Mouse (Mus musculus) liver, embryonic 13.5 days (tissue): ENCODE measurements around the gene Gm20458. TPM values are rescaled to one million over a fixed set of nuclear protein-coding genes. Genes with fewer than 3 reads are reported as not detected.
A peak's percentile ranks its signal among the peaks of the same experiment; 100 is the strongest.

Experiments
- ATAC-seq: fragments of 200-750 bp; cut with Nextera tagmentation; 2 replicates; pipeline ENCODE4 v1.8.0; 2017; ENCODE audit warnings: low read depth, mild to moderate bottlenecking, moderate number of reproducible peaks, moderate library complexity
- DNase-seq: peaks from one replicate; pipeline ENCODE4 v3.0.0; 2022
- H3K27ac ChIP-seq: fragments of 300-500 bp; sonication (generic); 2 replicates; pipeline ENCODE4 v1.5.1; 2015; ENCODE audit warnings: moderate library complexity, mild to moderate bottlenecking, inconsistent platforms
- H3K27me3 ChIP-seq: fragments of 300-500 bp; sonication (generic); 2 replicates; pipeline ENCODE4 v1.6.1; 2015; ENCODE audit warnings: mild to moderate bottlenecking, inconsistent platforms
- H3K36me3 ChIP-seq: fragments of 300-500 bp; sonication (generic); 2 replicates; pipeline ENCODE4 v1.6.1; 2015; ENCODE audit warnings: mild to moderate bottlenecking, inconsistent platforms
- H3K4me1 ChIP-seq: fragments of 300-500 bp; sonication (generic); replicated peaks from 2 replicates; pipeline ENCODE4 v1.6.1; 2015; ENCODE audit warnings: inconsistent platforms
- H3K4me2 ChIP-seq: fragments of 300-500 bp; sonication (generic); 2 replicates; pipeline ENCODE4 v1.6.1; 2015; ENCODE audit warnings: inconsistent platforms, mild to moderate bottlenecking, moderate library complexity
- H3K4me3 ChIP-seq: fragments of 300-500 bp; sonication (generic); replicated peaks from 2 replicates; pipeline ENCODE4 v1.5.1; 2015; ENCODE audit warnings: mild to moderate bottlenecking, inconsistent platforms
- H3K9ac ChIP-seq: fragments of 300-500 bp; sonication (generic); 2 replicates; pipeline ENCODE4 v1.6.1; 2015; ENCODE audit warnings: mild to moderate bottlenecking, inconsistent platforms
- H3K9me3 ChIP-seq: fragments of 300-500 bp; sonication (generic); replicated peaks from 2 replicates; pipeline ENCODE4 v1.6.1; 2016; ENCODE audit warnings: inconsistent platforms
- WGBS: fragments of 180-500 bp; shearing (Covaris S2); methylation state at CpG from one replicate; pipeline ENCODE4 v1.1.7; 2015; ENCODE audit not compliant: insufficient replicate concordance; 5-methylcytosine and 5-hydroxymethylcytosine counted together
- polyA plus RNA-seq: library from polyadenylated mRNA; unstranded; fragments of >200 nt; fragmentation: Nextera tagmentation; extraction: Ambion mirVana; gene quantifications from 2 replicates; pipeline ENCODE4 v1.2.1, GENCODE M21; 2015

Gene Gm20458
- polyA plus RNA-seq, 1 experiment from 2014 or later = 5.7 TPM

DNA sequence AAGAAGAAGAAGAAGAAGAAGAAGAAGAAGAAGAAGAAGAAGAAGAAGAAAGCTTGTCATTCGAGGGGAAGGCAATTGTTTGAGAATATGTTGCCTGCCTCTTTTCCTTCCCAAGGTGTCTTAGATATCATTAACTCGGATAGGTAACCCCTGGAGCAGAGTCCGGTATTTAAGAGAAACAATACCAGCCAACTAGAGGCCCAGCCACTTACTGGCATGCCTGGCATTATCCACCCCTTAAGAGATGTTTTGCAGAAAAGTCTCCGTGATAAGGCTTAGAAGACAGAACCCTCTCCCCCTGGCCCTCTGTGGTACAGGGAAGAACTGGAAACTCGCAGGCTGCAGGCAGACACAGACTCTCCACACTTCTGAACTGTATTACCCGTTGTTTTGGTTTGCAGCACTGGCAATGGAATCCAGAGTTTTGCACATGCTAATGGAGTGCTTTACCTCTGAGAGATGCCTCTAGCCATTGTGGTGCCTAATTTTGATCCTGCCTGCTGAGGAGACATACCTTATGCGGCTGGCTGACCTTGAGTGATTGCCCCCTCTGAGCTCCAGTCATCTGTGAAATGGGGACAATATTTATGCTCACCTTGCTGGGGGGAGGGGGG lies 6.8 kb upstream of the Gm20458 start:
- Histone ChIP-seq H3K27ac (no peak overlapping the region), H3K9ac (no peak overlapping the region), H3K9me3 (no peaks in the 10 kb centered on the region), H3K36me3 (no peaks in the 10 kb centered on the region), H3K4me1 (peaks cover 24% of the 10 kb centered on the region; the same call in 1 of the 2 replicates), H3K4me2 (no peak overlapping the region), H3K27me3 (0 out of 2 replicates have a peak, but pooled peaks cover 3% of the 10 kb centered on the region), H3K4me3 (no peak overlapping the region)
- no peak for ATAC-seq
- DNase-seq = no peak
- WGBS = 49% methylated on average over 7 of the region's 7 CpGs

DNA sequence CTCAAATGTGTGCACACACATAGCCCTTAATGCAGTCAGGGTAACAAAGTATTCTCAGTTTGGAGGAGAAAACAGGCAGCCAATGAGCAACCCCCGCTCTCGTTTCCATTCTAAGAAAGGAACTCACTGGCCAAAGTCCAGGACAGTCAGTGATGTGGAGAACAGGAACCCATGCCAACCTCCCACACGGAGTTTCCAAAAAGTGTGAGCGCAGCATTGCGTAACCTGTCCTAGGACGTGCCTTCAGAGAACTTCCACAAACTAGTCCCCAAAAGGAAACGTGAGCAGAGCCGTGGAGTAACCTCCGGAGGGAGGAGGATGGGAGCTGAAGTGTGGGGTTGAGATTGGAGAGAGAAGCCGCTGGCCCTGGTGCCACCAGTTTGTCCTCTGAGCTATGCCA lies 5.9 kb upstream of the Gm20458 start:
- H3K4me2 ChIP-seq = no peak overlapping the region
- no peaks in the 10 kb centered on the region for H3K36me3 ChIP-seq
- no peak for DNase-seq
- ATAC-seq = no peak
- H3K27me3 ChIP-seq = 0 out of 2 replicates have a peak, but pooled peaks cover 3% of the 10 kb centered on the region
- H3K4me1 ChIP-seq = peaks cover 24% of the 10 kb centered on the region; the same call in 1 of the 2 replicates
- 48% methylated on average over 10 of the region's 10 CpGs for WGBS
- H3K9me3 ChIP-seq = no peaks in the 10 kb centered on the region
- H3K27ac ChIP-seq = no peak overlapping the region; the same call in 1 of the 2 replicates
- H3K9ac ChIP-seq = no peak overlapping the region
- H3K4me3 ChIP-seq = no peak overlapping the region

DNA sequence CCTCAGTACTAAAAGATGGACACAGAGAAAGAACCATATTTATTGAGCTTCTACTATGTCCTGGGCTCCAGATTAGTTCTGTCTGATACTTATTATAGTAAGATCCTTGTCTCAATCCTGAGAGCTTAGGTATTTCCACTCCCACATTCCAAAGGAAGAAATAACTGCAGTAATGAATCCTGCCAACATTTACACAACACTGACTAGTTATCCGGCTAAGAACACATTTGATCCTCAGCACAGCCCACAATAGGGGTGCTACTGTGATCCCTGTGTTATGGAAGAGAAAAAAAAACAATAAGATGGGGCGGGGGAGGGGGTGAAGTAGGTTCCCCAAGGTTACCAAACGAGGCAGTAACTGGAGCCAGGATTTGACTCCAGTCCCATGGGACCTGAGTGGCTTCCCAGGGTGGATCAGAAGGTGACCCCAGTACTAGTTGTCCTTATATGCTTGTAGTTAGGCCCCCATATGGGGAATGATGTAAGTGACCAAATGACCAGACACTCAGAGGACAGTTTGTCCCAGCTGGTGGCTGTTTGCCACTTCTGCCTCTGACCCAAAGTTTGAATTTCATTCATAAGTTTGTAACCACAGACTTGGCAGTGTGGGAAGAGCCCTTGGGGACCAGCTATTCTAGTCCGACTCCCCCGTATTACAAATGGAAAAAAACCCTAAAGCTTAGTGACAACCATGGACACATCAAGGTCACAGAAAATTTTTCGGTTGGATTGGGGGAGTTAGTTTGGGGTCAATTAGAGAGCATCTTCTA lies 5.2 kb upstream of the Gm20458 start:
- no peak overlapping the region for H3K4me3 ChIP-seq
- 52% methylated on average over 6 of the region's 6 CpGs for WGBS
- H3K27ac ChIP-seq = no peak overlapping the region
- 0 out of 2 replicates have a peak, but pooled peaks cover 3% of the 10 kb centered on the region for H3K27me3 ChIP-seq
- ATAC-seq (no peak), DNase-seq (no peak)
- H3K9ac ChIP-seq = no peak overlapping the region
- peaks cover 24% of the 10 kb centered on the region; the same call in 1 of the 2 replicates for H3K4me1 ChIP-seq
- no peak overlapping the region for H3K4me2 ChIP-seq
- no peaks in the 10 kb centered on the region for H3K36me3 ChIP-seq
- H3K9me3 ChIP-seq = no peaks in the 10 kb centered on the region

DNA sequence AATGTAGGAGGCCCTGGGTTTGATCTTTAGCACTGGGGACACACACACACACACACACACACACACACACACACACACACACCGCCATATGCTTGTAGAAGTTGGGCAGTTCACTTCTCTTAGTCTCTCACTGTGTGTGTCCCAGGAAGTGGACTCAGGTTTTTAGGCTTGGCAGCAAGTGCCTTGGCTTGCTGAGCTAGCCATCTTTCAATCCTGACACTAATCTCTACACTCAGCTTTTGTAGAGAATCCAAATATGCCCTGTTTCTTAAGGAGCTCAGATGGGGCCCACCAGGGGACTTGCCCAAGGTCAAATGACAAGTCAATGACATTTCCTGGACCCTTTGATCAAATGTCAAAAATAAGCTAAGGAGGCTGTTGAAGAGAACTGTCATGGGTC lies 4.4 kb upstream of the Gm20458 start:
- 55% methylated on average over 1 of the region's 1 CpGs for WGBS
- no peaks in the 10 kb centered on the region for H3K9me3 ChIP-seq
- peak overlapping the region; percentile 29 for H3K4me2 ChIP-seq
- no peak overlapping the region for H3K9ac ChIP-seq
- no peak for DNase-seq
- peaks cover 24% of the 10 kb centered on the region; the same call in 1 of the 2 replicates for H3K4me1 ChIP-seq
- ATAC-seq = no peak
- no peak overlapping the region for H3K4me3 ChIP-seq
- H3K36me3 ChIP-seq = no peaks in the 10 kb centered on the region
- H3K27me3 ChIP-seq = 0 out of 2 replicates have a peak, but pooled peaks cover 3% of the 10 kb centered on the region
- peak overlapping the region; percentile 63 for H3K27ac ChIP-seq

DNA sequence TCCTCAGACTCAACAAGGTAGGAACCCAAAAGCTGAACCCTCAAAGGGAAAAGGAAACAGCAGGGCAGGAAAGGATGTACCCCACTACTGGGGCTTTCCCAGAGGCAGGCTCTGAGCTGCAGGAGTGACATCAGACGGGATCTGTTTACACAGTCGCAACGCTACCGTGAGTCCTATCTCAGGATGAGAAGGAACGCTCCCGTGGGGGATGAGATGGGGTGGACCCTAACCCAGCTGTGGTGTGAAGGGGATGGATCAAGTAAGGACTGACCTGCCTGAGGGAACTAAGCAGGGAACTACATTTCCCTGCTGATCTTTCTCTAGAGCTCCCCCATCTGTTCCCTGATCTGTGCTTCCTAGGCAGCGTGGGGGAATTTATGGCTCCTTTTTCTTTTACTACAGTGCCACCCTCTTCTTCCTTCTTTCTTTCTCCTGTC lies 3.9 kb upstream of the Gm20458 start, which contains the start of gene Sys1:
Sys1 (plus strand) TSS at position 101 of the 437 bp plus-strand sequence.
- no peak within 1 kb of the TSS for H3K4me3 ChIP-seq
- 7% methylated on average over 7 of the region's 7 CpGs for WGBS
- ATAC-seq = no peak
- no peaks in the 10 kb centered on the region for H3K9me3 ChIP-seq
- H3K9ac ChIP-seq = no peak within 1 kb of the TSS
- peak within 1 kb of the TSS; percentile 29 for H3K4me2 ChIP-seq
- DNase-seq = no peak
- H3K4me1 ChIP-seq = peaks cover 28% of the 10 kb centered on the region
- 0 out of 2 replicates have a peak, but pooled peaks cover 3% of the 10 kb centered on the region for H3K27me3 ChIP-seq
- no peaks in the 10 kb centered on the region for H3K36me3 ChIP-seq
- peak within 1 kb of the TSS; percentile 63 for H3K27ac ChIP-seq

DNA sequence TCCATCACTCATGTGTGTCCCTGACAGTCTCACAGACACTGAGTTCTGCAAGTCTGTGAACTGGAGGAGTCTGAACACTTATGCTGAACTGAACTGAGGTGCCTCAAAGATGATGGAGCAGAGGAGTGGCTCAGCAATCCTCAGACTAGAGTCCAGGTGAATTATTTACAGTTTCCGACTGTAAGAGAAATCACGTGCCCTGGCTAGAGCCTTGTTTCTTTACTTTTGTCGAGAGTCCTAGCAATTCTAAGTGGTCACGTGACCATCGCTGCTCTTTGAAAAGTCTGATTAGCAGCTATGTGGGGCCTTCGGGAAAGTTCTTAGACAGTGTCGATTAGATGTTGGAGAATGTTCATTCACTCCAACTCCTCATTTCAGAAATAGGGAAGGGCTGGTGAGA lies 2.8 kb upstream of the Gm20458 start:
- Histone ChIP-seq H3K4me3 (no peak overlapping the region), H3K4me2 (no peak overlapping the region), H3K9ac (no peak overlapping the region), H3K4me1 (peaks cover 39% of the 10 kb centered on the region), H3K9me3 (no peaks in the 10 kb centered on the region), H3K27me3 (no peaks in the 10 kb centered on the region), H3K36me3 (0 out of 2 replicates have a peak, but pooled peaks cover under 1% of the 10 kb centered on the region), H3K27ac (peak overlapping the region; percentile 63)
- no peak for DNase-seq
- ATAC-seq = no peak
- WGBS = 48% methylated on average over 7 of the region's 7 CpGs

DNA sequence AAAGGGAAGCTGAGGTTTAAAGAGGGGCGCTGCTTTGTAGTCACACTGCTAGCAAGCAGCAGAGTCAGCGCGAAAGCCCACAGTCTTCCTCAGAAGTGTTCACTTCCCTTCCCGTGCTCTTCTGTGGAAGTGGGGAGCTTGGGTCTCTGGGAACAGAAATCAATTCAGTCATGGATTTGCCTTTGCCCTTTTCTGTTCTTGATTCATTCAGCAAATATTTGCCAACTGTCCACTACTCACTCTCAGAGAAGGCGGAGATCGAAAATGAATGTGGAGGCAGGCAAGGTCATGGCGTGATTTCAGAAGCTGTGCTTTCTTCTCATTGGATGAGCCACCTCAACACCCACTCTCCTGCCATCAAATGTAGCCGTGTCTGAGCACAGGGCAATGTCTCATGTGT lies 2.2 kb upstream of the Gm20458 start:
- Histone ChIP-seq H3K4me3 (no peak overlapping the region), H3K27me3 (no peaks in the 10 kb centered on the region), H3K9ac (no peak overlapping the region), H3K4me1 (peaks cover 43% of the 10 kb centered on the region), H3K4me2 (no peak overlapping the region), H3K36me3 (peaks cover 6% of the 10 kb centered on the region), H3K27ac (peak overlapping the region; percentile 58), H3K9me3 (no peaks in the 10 kb centered on the region)
- ATAC-seq (no peak), DNase-seq (no peak)
- WGBS = 44% methylated on average over 8 of the region's 8 CpGs

DNA sequence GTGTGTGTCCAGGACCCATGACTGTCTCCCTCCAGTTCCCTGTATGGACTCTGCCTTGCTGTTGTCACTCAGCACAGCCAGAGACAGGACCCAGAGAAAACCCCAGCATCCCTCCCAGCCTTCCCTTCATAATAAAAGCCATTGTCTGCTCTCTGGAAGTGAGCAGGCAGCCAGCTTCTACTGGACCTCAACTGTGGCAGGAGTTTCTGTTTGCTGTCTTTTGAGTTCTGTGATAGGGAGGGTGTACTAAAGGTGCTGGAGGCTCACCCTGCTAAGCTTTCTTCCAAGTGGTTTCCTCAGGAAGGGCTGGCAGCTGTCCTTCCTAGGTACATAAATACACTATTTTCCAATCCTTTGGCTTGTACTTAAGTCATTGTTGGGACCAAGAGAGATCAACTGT lies 4.4 kb downstream of the Gm20458 start:
- no peak for DNase-seq
- Histone ChIP-seq H3K9me3 (no peaks in the 10 kb centered on the region), H3K4me3 (no peak overlapping the region), H3K27me3 (no peaks in the 10 kb centered on the region), H3K9ac (no peak overlapping the region), H3K27ac (no peak overlapping the region), H3K36me3 (peaks cover 26% of the 10 kb centered on the region), H3K4me1 (peaks cover 44% of the 10 kb centered on the region), H3K4me2 (no peak overlapping the region)
- no peak for ATAC-seq

DNA sequence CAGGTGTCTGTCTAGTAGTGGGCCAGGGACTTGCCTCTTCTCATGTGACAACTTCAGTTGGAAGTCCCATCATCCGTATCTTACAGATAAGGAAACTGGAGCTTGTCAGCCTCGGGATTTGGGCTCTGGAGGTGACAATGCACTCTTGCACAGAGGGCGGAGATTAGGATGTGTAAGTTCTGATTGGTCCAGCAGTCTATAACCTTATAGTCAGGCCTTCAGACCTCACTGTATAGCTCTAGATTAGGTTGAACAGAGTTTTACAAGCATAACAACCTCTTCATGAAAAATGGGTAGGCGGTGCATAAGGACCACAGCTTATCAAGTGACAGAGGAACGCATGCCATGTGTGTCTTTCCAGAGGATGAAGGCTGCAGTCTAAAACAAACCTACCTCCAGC lies 6.0 kb downstream of the Gm20458 start:
- WGBS = 52% methylated on average over 5 of the region's 5 CpGs
- Histone ChIP-seq H3K27me3 (no peaks in the 10 kb centered on the region), H3K27ac (no peak overlapping the region), H3K36me3 (peaks cover 26% of the 10 kb centered on the region), H3K4me3 (no peak overlapping the region), H3K4me1 (peaks cover 41% of the 10 kb centered on the region), H3K9ac (no peak overlapping the region), H3K9me3 (no peaks in the 10 kb centered on the region), H3K4me2 (no peak overlapping the region)
- DNase-seq (no peak), ATAC-seq (peak; percentile 76)

DNA sequence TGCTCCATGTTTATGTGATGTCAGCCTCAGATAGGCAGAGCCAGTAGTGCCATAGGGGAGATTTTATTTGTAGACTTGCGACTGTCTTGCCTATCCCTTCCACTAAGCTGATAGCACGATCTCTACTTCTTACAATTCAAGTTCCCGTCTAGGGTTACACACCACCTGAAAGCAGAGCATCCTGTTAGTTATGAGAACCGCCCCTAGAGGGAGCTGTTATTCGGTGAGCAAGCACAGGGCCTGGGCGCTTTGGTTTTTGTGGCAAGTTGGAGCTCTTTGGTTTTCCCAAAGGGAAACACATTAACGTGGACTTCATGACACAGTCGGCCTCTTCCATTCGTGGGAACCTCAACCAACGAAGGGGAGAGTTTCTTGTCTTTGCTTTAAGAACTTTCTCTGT lies 9.5 kb downstream of the Gm20458 start:
- no peak for ATAC-seq
- no peak for DNase-seq
- no peaks in the 10 kb centered on the region for H3K9me3 ChIP-seq
- no peak overlapping the region for H3K27ac ChIP-seq
- H3K36me3 ChIP-seq = peaks cover 3% of the 10 kb centered on the region; the same call in 1 of the 2 replicates
- no peak overlapping the region for H3K4me3 ChIP-seq
- peaks cover 19% of the 10 kb centered on the region for H3K4me1 ChIP-seq
- WGBS = 19% methylated on average over 10 of the region's 10 CpGs
- H3K9ac ChIP-seq = no peak overlapping the region
- H3K27me3 ChIP-seq = no peaks in the 10 kb centered on the region
- no peak overlapping the region for H3K4me2 ChIP-seq

DNA sequence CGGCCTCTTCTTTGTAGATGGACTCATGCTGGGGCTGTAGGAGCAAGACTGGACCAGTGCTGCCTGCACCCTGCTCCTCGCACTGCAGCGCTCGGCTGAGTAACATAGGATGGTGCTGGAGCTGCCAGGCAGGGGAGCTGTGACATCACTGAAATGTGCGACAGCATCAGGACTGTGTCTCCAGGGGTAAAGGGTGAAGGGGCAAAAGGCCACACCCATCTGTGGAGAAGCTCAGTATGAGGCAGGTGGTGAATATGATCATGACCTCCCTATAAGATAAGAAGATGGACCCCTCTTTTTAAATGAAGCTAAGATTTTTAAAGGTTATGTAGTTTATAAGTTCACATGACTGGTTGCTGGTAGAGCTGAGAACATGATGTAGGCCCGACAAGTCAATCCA lies 12.9 kb downstream of the Gm20458 start, which contains the start of gene Trp53tg5:
Trp53tg5 (minus strand) TSS at position 101 of the 400 bp plus-strand sequence.
- Histone ChIP-seq H3K27ac (no peak within 1 kb of the TSS), H3K27me3 (no peaks in the 10 kb centered on the region), H3K4me3 (no peak within 1 kb of the TSS), H3K4me2 (no peak within 1 kb of the TSS), H3K4me1 (no peaks in the 10 kb centered on the region), H3K9ac (no peak within 1 kb of the TSS), H3K36me3 (no peaks in the 10 kb centered on the region), H3K9me3 (no peaks in the 10 kb centered on the region)
- no peak for DNase-seq
- ATAC-seq = no peak
- WGBS = 74% methylated on average over 6 of the region's 6 CpGs
